Mouse (Mus musculus) stomach, postnatal 0 days (tissue): Measurements from ENCODE around the gene Fdxacb1. TPM values are rescaled to one million over a fixed set of nuclear protein-coding genes. Genes with fewer than 3 reads are reported as not detected.

Experiments
- ATAC-seq: fragments of 200-750 bp; cut with Nextera tagmentation; 2 replicates; pipeline ENCODE4 v1.8.0; 2017; ENCODE audit not compliant: low FRiP score, low TSS enrichment
- DNase-seq: peaks from one replicate; pipeline ENCODE4 v3.0.0-alpha.2; 2016; ENCODE audit warnings: low spot score
- H3K27ac ChIP-seq: fragments of 300-500 bp; sonication (generic); replicated peaks from 2 replicates; pipeline ENCODE4 v1.5.1; 2014; ENCODE audit warnings: mild to moderate bottlenecking, control low read depth
- H3K27me3 ChIP-seq: fragments of 300-500 bp; sonication (generic); 2 replicates; pipeline ENCODE4 v1.6.1; 2014; ENCODE audit warnings: low read length; ENCODE audit not compliant: control insufficient read depth, insufficient read depth
- H3K36me3 ChIP-seq: fragments of 300-500 bp; sonication (generic); 2 replicates; pipeline ENCODE4 v1.6.1; 2014; ENCODE audit warnings: low read length, mixed read lengths; ENCODE audit not compliant: control insufficient read depth, insufficient read depth
- H3K4me1 ChIP-seq: fragments of 300-500 bp; sonication (generic); replicated peaks from 2 replicates; pipeline ENCODE4 v1.6.1; 2014; ENCODE audit warnings: antibody characterized with exemption; ENCODE audit not compliant: control insufficient read depth, insufficient read depth
- H3K4me2 ChIP-seq: fragments of 300-500 bp; sonication (generic); replicated peaks from 2 replicates; pipeline ENCODE4 v1.6.1; 2014; ENCODE audit warnings: low read depth, mild to moderate bottlenecking, control low read depth, moderate library complexity
- H3K4me3 ChIP-seq: fragments of 300-500 bp; sonication (generic); 2 replicates; pipeline ENCODE4 v1.5.1; 2014; ENCODE audit warnings: low read depth, low read length, control low read depth
- H3K9ac ChIP-seq: fragments of 300-500 bp; sonication (generic); 2 replicates; pipeline ENCODE4 v1.6.1; 2014; ENCODE audit warnings: mild to moderate bottlenecking, low read length, control low read depth, mixed read lengths
- H3K9me3 ChIP-seq: fragments of 300-500 bp; sonication (generic); 2 replicates; pipeline ENCODE4 v1.6.1; 2016; ENCODE audit warnings: low read length; ENCODE audit not compliant: control insufficient read depth
- CTCF ChIP-seq: IDR thresholded peaks from 2 replicates; pipeline ENCODE4 v1.5.1; 2016; ENCODE audit warnings: antibody characterized with exemption, low read depth, mild to moderate bottlenecking, moderate library complexity
- EP300 ChIP-seq: optimal IDR thresholded peaks from 2 replicates; pipeline ENCODE3; 2016; ENCODE audit warnings: antibody characterized with exemption
- WGBS: fragments of 180-500 bp; shearing (Covaris S2); extraction: QIAGEN DNeasy Blood & Tissue Kit; methylation state at CpG from one replicate; pipeline ENCODE4 v1.1.7; 2014; 5-methylcytosine and 5-hydroxymethylcytosine counted together
- polyA plus RNA-seq: library from polyadenylated mRNA; unstranded; fragments of >200 nt; fragmentation: Nextera tagmentation; extraction: Ambion mirVana; gene quantifications from 2 replicates; pipeline ENCODE4 v1.2.1, GENCODE M21; 2015

Gene Fdxacb1
- polyA plus RNA-seq, 1 experiment from 2014 or later, result 8.3 TPM

GRCm38 (mm10) chr9:50752054-50752602 is 15.9 kb upstream of the Fdxacb1 start, which contains the start of gene Hspb2:
Hspb2 (minus strand) TSS chr9:50752354.
- ATAC-seq, result peak; percentile 28; the same call in 1 of the 2 replicates
- Histone ChIP-seq H3K4me3 (peak within 1 kb of the TSS; percentile 37), H3K9ac (peak within 1 kb of the TSS; percentile 24), H3K4me2 (peak within 1 kb of the TSS; percentile 56), H3K27me3 (no peaks in the 10 kb centered on the region), H3K9me3 (no peaks in the 10 kb centered on the region), H3K27ac (peak within 1 kb of the TSS; percentile 89), H3K4me1 (peaks cover 2% of the 10 kb centered on the region; the same call in 1 of the 2 replicates), H3K36me3 (no peaks in the 10 kb centered on the region)
- DNase-seq, result no peak
- 47% methylated on average over 14 of the region's 14 CpGs for WGBS
- no peak for TF ChIP-seq EP300
- TF ChIP-seq CTCF, result no peak

- H3K4me2 ChIP-seq, result peak overlapping the region; percentile 56
- peak overlapping the region; percentile 37 for H3K4me3 ChIP-seq
- H3K27me3 ChIP-seq, result no peaks in the 10 kb centered on the region
- no peak for TF ChIP-seq EP300
- TF ChIP-seq CTCF, result no peak; the same call in 1 of the 2 replicates
- DNase-seq (peak; percentile 54), ATAC-seq (peak; percentile 80)
- peaks cover 2% of the 10 kb centered on the region; the same call in 1 of the 2 replicates for H3K4me1 ChIP-seq
- H3K9ac ChIP-seq, result peak overlapping the region; percentile 24
- 53% methylated on average over 17 of the region's 17 CpGs for WGBS
- no peaks in the 10 kb centered on the region for H3K36me3 ChIP-seq
- H3K27ac ChIP-seq, result peak overlapping the region; percentile 89
- no peaks in the 10 kb centered on the region for H3K9me3 ChIP-seq
These were observed 15.0 kb upstream of the Fdxacb1 start for GRCm38 (mm10) chr9:50752784-50753615.

GRCm38 (mm10) chr9:50753947-50754346 is 14.1 kb upstream of the Fdxacb1 start:
- Histone ChIP-seq H3K4me2 (peak overlapping the region; percentile 56), H3K4me1 (peaks cover 2% of the 10 kb centered on the region; the same call in 1 of the 2 replicates), H3K9me3 (no peaks in the 10 kb centered on the region), H3K9ac (peak overlapping the region; percentile 9; the same call in 1 of the 2 replicates), H3K36me3 (no peaks in the 10 kb centered on the region), H3K27ac (no peak overlapping the region), H3K4me3 (peak overlapping the region; percentile 37), H3K27me3 (no peaks in the 10 kb centered on the region)
- no peak for DNase-seq
- ATAC-seq, result no peak
- 25% methylated on average over 7 of the region's 7 CpGs for WGBS
- no peak for TF ChIP-seq EP300
- no peak for TF ChIP-seq CTCF

GRCm38 (mm10) chr9:50756711-50757110 is 11.3 kb upstream of the Fdxacb1 start:
- H3K9me3 ChIP-seq, result no peaks in the 10 kb centered on the region
- no peak overlapping the region for H3K9ac ChIP-seq
- DNase-seq (no peak), ATAC-seq (no peak)
- no peak overlapping the region for H3K27ac ChIP-seq
- H3K4me1 ChIP-seq, result peaks cover 2% of the 10 kb centered on the region; the same call in 1 of the 2 replicates
- H3K27me3 ChIP-seq, result no peaks in the 10 kb centered on the region
- WGBS, result 52% methylated on average over 5 of the region's 5 CpGs
- TF ChIP-seq EP300 (no peak), CTCF (no peak)
- H3K4me3 ChIP-seq, result no peak overlapping the region
- H3K4me2 ChIP-seq, result no peak overlapping the region
- H3K36me3 ChIP-seq, result no peaks in the 10 kb centered on the region

- H3K4me3 ChIP-seq, result no peak overlapping the region
- H3K9me3 ChIP-seq, result no peaks in the 10 kb centered on the region
- ATAC-seq (no peak), DNase-seq (no peak)
- no peak for TF ChIP-seq EP300
- no peak for TF ChIP-seq CTCF
- H3K36me3 ChIP-seq, result 0 out of 2 replicates have a peak, but pooled peaks cover 5% of the 10 kb centered on the region
- H3K27me3 ChIP-seq, result no peaks in the 10 kb centered on the region
- H3K9ac ChIP-seq, result no peak overlapping the region
- no peak overlapping the region for H3K27ac ChIP-seq
- WGBS, result 44% methylated on average over 6 of the region's 6 CpGs
- no peaks in the 10 kb centered on the region for H3K4me1 ChIP-seq
- no peak overlapping the region for H3K4me2 ChIP-seq
These were observed 6.4 kb upstream of the Fdxacb1 start for GRCm38 (mm10) chr9:50761520-50762243.
